Mouse (Mus musculus) spleen, adult 2 months (tissue): ENCODE measurements around the gene Ankrd13a.

ENCODE experiments used
- CTCF ChIP-seq: fragments of 200-500 bp; IDR thresholded peaks from 2 replicates; pipeline ENCODE4 v1.5.1; 2011; ENCODE audit warnings: mild to moderate bottlenecking, inconsistent platforms; ENCODE audit not compliant: insufficient read depth, insufficient read length, insufficient replicate concordance; ENCODE audit errors: extremely low read depth
- POLR2A ChIP-seq: fragments of 200-500 bp; IDR thresholded peaks from 2 replicates; pipeline ENCODE4 v1.6.1; 2011; ENCODE audit warnings: low read depth, low read length, inconsistent platforms

DNA sequence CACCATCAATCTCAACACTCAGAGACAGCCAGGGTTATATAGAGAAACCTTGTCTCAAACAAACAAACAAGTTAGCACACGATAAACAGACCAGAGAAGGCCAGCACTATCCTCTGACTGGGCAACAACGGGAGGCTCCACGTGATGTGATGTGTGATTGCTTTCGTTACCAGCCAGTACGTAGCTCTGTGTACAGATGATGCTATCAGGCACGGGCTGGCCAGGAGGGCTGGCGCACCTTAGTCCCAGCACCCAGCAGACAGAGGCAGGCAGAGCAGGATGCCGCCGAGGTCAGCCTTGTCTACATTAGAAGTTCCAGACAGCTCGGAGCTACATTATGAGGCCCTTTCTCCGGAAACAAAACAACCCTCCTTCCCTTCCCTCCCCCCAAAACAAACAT, 25.4 kb downstream of the Ankrd13a start:
- TF ChIP-seq CTCF, result no peak
- TF ChIP-seq POLR2A, result no peak
